Mouse (Mus musculus): ENCODE data around the gene Cgas.
A peak's percentile ranks its signal among the peaks of the same experiment; 100 is the strongest.

Gene Cgas

GRCm38 (mm10) chr9:78463337-78463736 lies 20.3 kb upstream of the Cgas start:
- no peak for DNase-seq (ENCODE audit: low spot score in 2 of 2)

- no peak for DNase-seq (ENCODE audit: low spot score in 2 of 2)
Observed at GRCm38 (mm10) chr9:78457026-78457425, 14.0 kb upstream of the Cgas start.

GRCm38 (mm10) chr9:78451382-78451781 lies 8.3 kb upstream of the Cgas start:
- DNase-seq (ENCODE audit: low spot score in 2 of 2): peak; percentile 19 to 25

- DNase-seq (ENCODE audit: low spot score in 2 of 2): no peak
Observed at GRCm38 (mm10) chr9:78450404-78450803, 7.4 kb upstream of the Cgas start.

GRCm38 (mm10) chr9:78447973-78448873 lies 5.2 kb upstream of the Cgas start, which contains the start of the genes Mto1 and Gm17324:
TSS of gene Mto1 (plus strand) at chr9:78448208.
TSS of gene Gm17324 (minus strand) at chr9:78448786.
- DNase-seq (ENCODE audit: low spot score in 2 of 2): peak; percentile 86 to 88

- no peak for DNase-seq (ENCODE audit: low spot score in 2 of 2)
Observed at GRCm38 (mm10) chr9:78447606-78447972, 4.6 kb upstream of the Cgas start.

GRCm38 (mm10) chr9:78442237-78442578 lies 829 bp downstream of the Cgas start:
- DNase-seq (ENCODE audit: low spot score in 2 of 2): no peak

GRCm38 (mm10) chr9:78439426-78439825 lies 3.6 kb downstream of the Cgas start:
- DNase-seq (ENCODE audit: low spot score in 2 of 2): no peak

- DNase-seq (ENCODE audit: low spot score in 2 of 2): no peak
Observed at GRCm38 (mm10) chr9:78432471-78432870, 10.6 kb downstream of the Cgas start.

GRCm38 (mm10) chr9:78430486-78430885 lies 12.6 kb downstream of the Cgas start:
- no peak for DNase-seq (ENCODE audit: low spot score in 2 of 2)

GRCm38 (mm10) chr9:78429551-78429950 lies 13.5 kb downstream of the Cgas start:
- DNase-seq (ENCODE audit: low spot score in 2 of 2): no peak

- no peak for DNase-seq (ENCODE audit: low spot score in 2 of 2)
Observed at GRCm38 (mm10) chr9:78428870-78429432, 14.1 kb downstream of the Cgas start.

GRCm38 (mm10) chr9:78428185-78428584 lies 14.9 kb downstream of the Cgas start:
- peak in 1 of 2 experiments; percentile 21 for DNase-seq (ENCODE audit: low spot score in 2 of 2)

- DNase-seq (ENCODE audit: low spot score in 2 of 2): no peak
Observed at GRCm38 (mm10) chr9:78427362-78427781, 15.7 kb downstream of the Cgas start.

GRCm38 (mm10) chr9:78401596-78401995 lies 41.4 kb downstream of the Cgas start:
- DNase-seq (ENCODE audit: low spot score in 2 of 2): no peak

GRCm38 (mm10) chr9:78400570-78400969 lies 42.5 kb downstream of the Cgas start:
- no peak for DNase-seq (ENCODE audit: low spot score in 2 of 2)

GRCm38 (mm10) chr9:78396517-78396916 lies 46.5 kb downstream of the Cgas start:
- DNase-seq (ENCODE audit: low spot score in 2 of 2): no peak

- peak; percentile 2 to 3 for DNase-seq (ENCODE audit: low spot score in 2 of 2)
Observed at GRCm38 (mm10) chr9:78395630-78396351, 47.2 kb downstream of the Cgas start, which contains the start of gene Ddx43. TSS of gene Ddx43 (plus strand) at chr9:78395777.

GRCm38 (mm10) chr9:78395244-78395629 lies 47.8 kb downstream of the Cgas start:
- no peak for DNase-seq (ENCODE audit: low spot score in 2 of 2)

- no peak for DNase-seq (ENCODE audit: low spot score in 2 of 2)
Observed at GRCm38 (mm10) chr9:78394602-78395001, 48.4 kb downstream of the Cgas start.

- no peak for DNase-seq (ENCODE audit: low spot score in 2 of 2)
Observed at GRCm38 (mm10) chr9:78393741-78394140, 49.3 kb downstream of the Cgas start.

- no peak for DNase-seq (ENCODE audit: low spot score in 2 of 2)
Observed at GRCm38 (mm10) chr9:78389981-78390380, 53.1 kb downstream of the Cgas start.

Data from heart, adult 9 months (tissue).